Mouse (Mus musculus) cerebellum, adult 2 months (tissue): ENCODE results near the gene Acap3. TPM values are rescaled to one million over a fixed set of nuclear protein-coding genes. Genes with fewer than 3 reads are reported as not detected.

Experiments
- DNase-seq, 2 experiments: peaks; one replicate each; pipeline ENCODE4 v3.0.0; 2021
- H3K27ac ChIP-seq: fragments of 200-500 bp; 2 replicates; pipeline ENCODE4 v1.5.1; 2012; ENCODE audit warnings: low read length, control low read depth, inconsistent platforms; ENCODE audit not compliant: insufficient read depth
- H3K27me3 ChIP-seq: fragments of 200-500 bp; 2 replicates; pipeline ENCODE4 v1.6.1; 2012; ENCODE audit warnings: inconsistent platforms, mild to moderate bottlenecking, low read length, moderate library complexity; ENCODE audit not compliant: control insufficient read depth, insufficient read depth
- H3K4me1 ChIP-seq: fragments of 200-500 bp; 2 replicates; pipeline ENCODE4 v1.6.1; 2011; ENCODE audit warnings: low read length; ENCODE audit not compliant: control insufficient read depth, insufficient read depth
- H3K4me3 ChIP-seq: fragments of 200-500 bp; replicated peaks from 2 replicates; pipeline ENCODE3; 2011; ENCODE audit warnings: mild to moderate bottlenecking, low read depth, low read length, control low read depth; ENCODE audit not compliant: insufficient read depth
- CTCF ChIP-seq: fragments of 200-500 bp; IDR thresholded peaks from 2 replicates; pipeline ENCODE4 v1.5.1; 2011; ENCODE audit warnings: low read depth, mild to moderate bottlenecking, control low read depth, low read length, moderate library complexity, borderline replicate concordance; ENCODE audit not compliant: insufficient read depth
- POLR2A ChIP-seq: fragments of 200-500 bp; IDR thresholded peaks from 2 replicates; pipeline ENCODE4 v1.6.1; 2011; ENCODE audit warnings: low read length, control low read depth, borderline replicate concordance; ENCODE audit not compliant: insufficient read depth
- WGBS: fragments of 180-500 bp; shearing (Covaris S2); methylation state at CpG from one replicate; pipeline ENCODE4 v1.1.7; 2018; 5-methylcytosine and 5-hydroxymethylcytosine counted together
- polyA plus RNA-seq: library from polyadenylated mRNA; depleted of rRNA; stranded (reverse); fragments of >200 nt; gene quantifications from 2 replicates; pipeline ENCODE4 v1.2.3, GENCODE M21; 2012; rRNA removed

Gene Acap3
- 98.5 and 99.2 TPM in 2 replicates for polyA plus RNA-seq

- Histone ChIP-seq H3K27ac (peak within 1 kb of the TSS; percentile 99), H3K4me3 (peak within 1 kb of the TSS; percentile 83), H3K4me1 (peaks cover 25% of the 10 kb centered on the region), H3K27me3 (no peaks in the 10 kb centered on the region)
- WGBS: under 1% methylated on average over 51 of the region's 52 CpGs
- TF ChIP-seq CTCF (no peak), POLR2A (peak; percentile 38; the same call in 1 of the 2 replicates)
- DNase-seq: peak; percentile 96 to 98
Measured at GRCm38 (mm10) chr4:155891551-155892001, at the start of gene Acap3, which contains the start of gene Pusl1. Gene Acap3, plus strand, starts transcription at chr4:155891822. Gene Pusl1, minus strand, starts transcription at chr4:155891781.

- H3K27ac ChIP-seq: no peak overlapping the region
- no peak overlapping the region for H3K4me3 ChIP-seq
- H3K27me3 ChIP-seq: no peaks in the 10 kb centered on the region
- no peak for DNase-seq
- TF ChIP-seq POLR2A (no peak), CTCF (no peak)
- peaks cover 10% of the 10 kb centered on the region for H3K4me1 ChIP-seq
- 85% methylated on average over 5 of the region's 5 CpGs for WGBS
Measured at GRCm38 (mm10) chr4:155843231-155843630, 48.4 kb upstream of the Acap3 start.

- TF ChIP-seq POLR2A: peak; percentile 89; the same call in 1 of the 2 replicates
- TF ChIP-seq CTCF: no peak; the same call in 1 of the 2 replicates
- WGBS: 2% methylated on average over 59 of the region's 65 CpGs
- peak; percentile 91 to 98 for DNase-seq
- Histone ChIP-seq H3K27me3 (no peaks in the 10 kb centered on the region), H3K4me1 (peaks cover 26% of the 10 kb centered on the region), H3K27ac (peak within 1 kb of the TSS; percentile 68), H3K4me3 (peak within 1 kb of the TSS; percentile 92)
Measured at GRCm38 (mm10) chr4:155846871-155847578, 44.6 kb upstream of the Acap3 start, which contains the start of gene Dvl1. Gene Dvl1, plus strand, starts transcription at chr4:155847402.

- DNase-seq: peak in 1 of 2 experiments; percentile 63
- under 1% methylated on average over 56 of the region's 69 CpGs for WGBS
Measured at GRCm38 (mm10) chr4:155847591-155848352, 43.9 kb upstream of the Acap3 start.

GRCm38 (mm10) chr4:155848434-155849095, 43.1 kb upstream of the Acap3 start:
- TF ChIP-seq POLR2A: no peak
- no peak for TF ChIP-seq CTCF
- H3K27ac ChIP-seq: no peak overlapping the region
- H3K4me3 ChIP-seq: peak overlapping the region; percentile 92
- no peak for DNase-seq
- WGBS: 32% methylated on average over 7 of the region's 7 CpGs
- no peaks in the 10 kb centered on the region for H3K27me3 ChIP-seq
- peaks cover 33% of the 10 kb centered on the region for H3K4me1 ChIP-seq

More at GRCm38 (mm10) chr4:155847591-155848352, 43.9 kb upstream of the Acap3 start:
- H3K27ac ChIP-seq: peak overlapping the region; percentile 64; the same call in 1 of the 2 replicates
- H3K27me3 ChIP-seq: no peaks in the 10 kb centered on the region
- peak overlapping the region; percentile 92 for H3K4me3 ChIP-seq
- no peak for TF ChIP-seq CTCF
- no peak for TF ChIP-seq POLR2A
- H3K4me1 ChIP-seq: peaks cover 33% of the 10 kb centered on the region

GRCm38 (mm10) chr4:155849391-155849790, 42.2 kb upstream of the Acap3 start:
- WGBS: 86% methylated on average over 2 of the region's 2 CpGs
- TF ChIP-seq POLR2A (no peak), CTCF (no peak)
- Histone ChIP-seq H3K27me3 (no peaks in the 10 kb centered on the region), H3K27ac (no peak overlapping the region), H3K4me3 (no peak overlapping the region), H3K4me1 (peaks cover 33% of the 10 kb centered on the region)
- DNase-seq: no peak

- DNase-seq: no peak
- Histone ChIP-seq H3K27me3 (no peaks in the 10 kb centered on the region), H3K27ac (no peak overlapping the region), H3K4me3 (no peak overlapping the region), H3K4me1 (peaks cover 33% of the 10 kb centered on the region)
- WGBS: 53% methylated on average over 3 of the region's 3 CpGs
- TF ChIP-seq POLR2A (no peak), CTCF (no peak)
Measured at GRCm38 (mm10) chr4:155849792-155850451, 41.7 kb upstream of the Acap3 start.
